Mouse (Mus musculus) left cerebral cortex, adult 8-10 months (tissue): ENCODE results near the gene Lcn2. TPM values are rescaled to one million over a fixed set of nuclear protein-coding genes. Genes with fewer than 3 reads are reported as not detected.

Experiments
- DNase-seq, 2 experiments: peaks; one replicate each; pipeline ENCODE4 v3.0.0; 2022; ENCODE audit warnings: low spot score in 2 of 2
- total RNA-seq, 4 experiments: library from RNA; stranded (reverse); gene quantifications; 2 replicates each; pipeline ENCODE4 v1.2.4; 2022

Gene Lcn2
- under 1 TPM; 0.50 to 0.81 (median 0.63) TPM for total RNA-seq

GRCm38 (mm10) chr2:32387706-32388490, at the start of gene Lcn2:
Lcn2 (minus strand) TSS chr2:32388252.
- DNase-seq: no peak

- DNase-seq: no peak
Measured at GRCm38 (mm10) chr2:32437612-32438166, 49.6 kb upstream of the Lcn2 start.

- no peak for DNase-seq
Measured at GRCm38 (mm10) chr2:32436686-32437372, 48.8 kb upstream of the Lcn2 start.

GRCm38 (mm10) chr2:32430701-32431676, 42.9 kb upstream of the Lcn2 start:
- peak; percentile 75 to 94 for DNase-seq

GRCm38 (mm10) chr2:32429215-32429891, 41.3 kb upstream of the Lcn2 start:
- DNase-seq: no peak

- peak in 1 of 2 experiments; percentile 81 for DNase-seq
Measured at GRCm38 (mm10) chr2:32428262-32428722, 40.2 kb upstream of the Lcn2 start.

GRCm38 (mm10) chr2:32427720-32428119, 39.7 kb upstream of the Lcn2 start:
- no peak for DNase-seq

- no peak for DNase-seq
Measured at GRCm38 (mm10) chr2:32426141-32426540, 38.1 kb upstream of the Lcn2 start.

- DNase-seq: no peak
Measured at GRCm38 (mm10) chr2:32425568-32425967, 37.5 kb upstream of the Lcn2 start.

GRCm38 (mm10) chr2:32424796-32425195, 36.7 kb upstream of the Lcn2 start:
- no peak for DNase-seq

- no peak for DNase-seq
Measured at GRCm38 (mm10) chr2:32423481-32424331, 35.7 kb upstream of the Lcn2 start.

GRCm38 (mm10) chr2:32421851-32422251, 33.8 kb upstream of the Lcn2 start:
- no peak for DNase-seq

GRCm38 (mm10) chr2:32420647-32421046, 32.6 kb upstream of the Lcn2 start:
- DNase-seq: no peak

GRCm38 (mm10) chr2:32420066-32420608, 32.1 kb upstream of the Lcn2 start:
- DNase-seq: no peak

GRCm38 (mm10) chr2:32419359-32419758, 31.3 kb upstream of the Lcn2 start:
- no peak for DNase-seq

GRCm38 (mm10) chr2:32418430-32419151, 30.5 kb upstream of the Lcn2 start:
- DNase-seq: no peak

- no peak for DNase-seq
Measured at GRCm38 (mm10) chr2:32417486-32417885, 29.4 kb upstream of the Lcn2 start.

GRCm38 (mm10) chr2:32416556-32416955, 28.5 kb upstream of the Lcn2 start:
- no peak for DNase-seq

- DNase-seq: no peak
Measured at GRCm38 (mm10) chr2:32415801-32416200, 27.7 kb upstream of the Lcn2 start.
